In genomic region chr16:79449732-79450131, GRCm38 (mm10) we compare ENCODE assay signal across 13 mouse cellular contexts.
DNase-seq lines count a peak whose midpoint lies in the region; ATAC-seq lines count a peak whose summit lies in the region.
"Had no signal": no experiment of that assay in that cellular context is flagged by ENCODE, and none has a peak within 500 bp of the region (broad histone marks: within the 10 kb centered on the region; RNA-seq: fewer than 3 reads in every experiment).

No protein-coding gene starts in this region.

- H3K27me3 ChIP-seq in neural tube, embryonic 11.5 days (ENCODE audit: control insufficient read depth, insufficient read depth, low read length): no peaks in the 10 kb centered on the region
- H3K27me3 ChIP-seq in forebrain, embryonic 16.5 days (replicated peaks; ENCODE audit: control insufficient read depth, insufficient read depth, low read length): no peaks in the 10 kb centered on the region
- H3K27me3 ChIP-seq in neural tube, embryonic 13.5 days: no peaks in the 10 kb centered on the region
- H3K27me3 ChIP-seq: heart, embryonic 12.5 days; intestine, embryonic 15.5 days; stomach, embryonic 15.5 days had no signal

- no peaks in the 10 kb centered on the region for H3K36me3 ChIP-seq in neural tube, embryonic 11.5 days (ENCODE audit: control insufficient read depth, insufficient read depth, low read length)
- H3K36me3 ChIP-seq in forebrain, embryonic 16.5 days (ENCODE audit: control insufficient read depth, insufficient read depth): no peaks in the 10 kb centered on the region
- H3K36me3 ChIP-seq in neural tube, embryonic 13.5 days: no peaks in the 10 kb centered on the region
- H3K36me3 ChIP-seq: heart, embryonic 12.5 days; intestine, embryonic 15.5 days; stomach, embryonic 15.5 days had no signal

- no peak overlapping the region for H3K4me2 ChIP-seq in neural tube, embryonic 11.5 days (ENCODE audit: low read depth)
- no peak overlapping the region for H3K4me2 ChIP-seq in forebrain, embryonic 16.5 days (ENCODE audit: low read length)
- H3K4me2 ChIP-seq in neural tube, embryonic 13.5 days: no peak overlapping the region
- H3K4me2 ChIP-seq: heart, embryonic 12.5 days; intestine, embryonic 15.5 days; stomach, embryonic 15.5 days had no signal

- intact Hi-C loops in left cerebral cortex, postnatal 36 days (cut with DNase I): no loop called here

- WGBS in neural tube, embryonic 11.5 days: 5% methylated on average over 1 of the region's 1 CpGs
- 26% methylated on average over 1 of the region's 1 CpGs for WGBS in forebrain, embryonic 16.5 days
- 7% methylated on average over 1 of the region's 1 CpGs for WGBS in neural tube, embryonic 13.5 days

- peak; percentile 25 for DNase-seq in neural tube, embryonic 11.5 days (ENCODE audit: low spot score)
- DNase-seq in neural tube, embryonic 10.5 days (ENCODE audit: extremely low spot score, low spot score): no peak
- DNase-seq in cerebellum, adult 9-11 months: peak; percentile 80
- DNase-seq in thymus, postnatal 36 days: no peak
- no peak for DNase-seq in left cerebral cortex, postnatal 36 days (ENCODE audit: low spot score in 2 of 2)
- DNase-seq: liver; lung, postnatal 14 days; right cerebral cortex, postnatal 25 days had no signal

- peak; percentile 92 for ATAC-seq in neural tube, embryonic 11.5 days (ENCODE audit: insufficient read depth, low FRiP score, low TSS enrichment)
- peak; percentile 89 for ATAC-seq in forebrain, embryonic 16.5 days
- peak; percentile 93 for ATAC-seq in neural tube, embryonic 13.5 days (ENCODE audit: low read depth)
- ATAC-seq: intestine, embryonic 15.5 days had no signal

- H3K4me3 ChIP-seq in neural tube, embryonic 11.5 days (ENCODE audit: low read depth, low read length): no peak overlapping the region
- H3K4me3 ChIP-seq in forebrain, embryonic 16.5 days (replicated peaks; ENCODE audit: low read length): no peak overlapping the region
- no peak overlapping the region for H3K4me3 ChIP-seq in neural tube, embryonic 13.5 days
- H3K4me3 ChIP-seq: heart, embryonic 12.5 days; intestine, embryonic 15.5 days; stomach, embryonic 15.5 days had no signal

- no peak overlapping the region for H3K9ac ChIP-seq in neural tube, embryonic 11.5 days (ENCODE audit: low read length)
- no peak overlapping the region for H3K9ac ChIP-seq in forebrain, embryonic 16.5 days (replicated peaks; ENCODE audit: low read depth, low read length)
- no peak overlapping the region for H3K9ac ChIP-seq in neural tube, embryonic 13.5 days
- H3K9ac ChIP-seq: heart, embryonic 12.5 days; intestine, embryonic 15.5 days; stomach, embryonic 15.5 days had no signal

- no peaks in the 10 kb centered on the region for H3K9me3 ChIP-seq in neural tube, embryonic 11.5 days (ENCODE audit: control insufficient read depth, low read length)
- no peaks in the 10 kb centered on the region for H3K9me3 ChIP-seq in forebrain, embryonic 16.5 days (ENCODE audit: control insufficient read depth, low read length)
- no peaks in the 10 kb centered on the region for H3K9me3 ChIP-seq in neural tube, embryonic 13.5 days
- H3K9me3 ChIP-seq: heart, embryonic 12.5 days; intestine, embryonic 15.5 days; stomach, embryonic 15.5 days had no signal

- no peaks in the 10 kb centered on the region for H3K4me1 ChIP-seq in neural tube, embryonic 11.5 days (ENCODE audit: control insufficient read depth, insufficient read depth, low read length)
- no peaks in the 10 kb centered on the region for H3K4me1 ChIP-seq in forebrain, embryonic 16.5 days (replicated peaks; ENCODE audit: control insufficient read depth, insufficient read depth, low read length)
- H3K4me1 ChIP-seq in neural tube, embryonic 13.5 days (replicated peaks): no peaks in the 10 kb centered on the region
- H3K4me1 ChIP-seq: heart, embryonic 12.5 days; intestine, embryonic 15.5 days; stomach, embryonic 15.5 days had no signal

- H3K27ac ChIP-seq in neural tube, embryonic 11.5 days (ENCODE audit: low read depth, low read length): no peak overlapping the region
- H3K27ac ChIP-seq in forebrain, embryonic 16.5 days (ENCODE audit: low read length): peak overlapping the region; percentile 39; the same call in 1 of the 2 replicates
- H3K27ac ChIP-seq in neural tube, embryonic 13.5 days (replicated peaks): no peak overlapping the region
- H3K27ac ChIP-seq: intestine, embryonic 15.5 days; stomach, embryonic 15.5 days had no signal

Comparison
In these comparisons a context has a peak if more than half of its experiments do, and no peak if none do; other contexts are left out.
1. DNase-seq: peak in neural tube, embryonic 11.5 days (single experiment) and cerebellum, adult 9-11 months (single experiment); none in neural tube, embryonic 10.5 days (single experiment), thymus, postnatal 36 days (0 of 2) and left cerebral cortex, postnatal 36 days (0 of 2).
2. Peak in every context shown above with its lines, with median percentiles within 50 percentile points of each other: ATAC-seq.